Mouse (Mus musculus): Measurements from ENCODE around the gene Ang. TPM values are rescaled to one million over a fixed set of nuclear protein-coding genes. Genes with fewer than 3 reads are reported as not detected.

The Ang gene
- total RNA-seq, 4 experiments from 2014 or later = 4.6 to 9.5 (median 5.3) TPM

GRCm38 (mm10) chr14:51127648-51128258 lies 36.8 kb downstream of the Ang start:
- no peak for DNase-seq (ENCODE audit: low spot score in 2 of 2)

GRCm38 (mm10) chr14:51128775-51129623 lies 38.0 kb downstream of the Ang start:
- DNase-seq (ENCODE audit: low spot score in 2 of 2) = no peak

- DNase-seq (ENCODE audit: low spot score in 2 of 2) = no peak
Observed at GRCm38 (mm10) chr14:51129624-51129975, 38.6 kb downstream of the Ang start.

- DNase-seq (ENCODE audit: low spot score in 2 of 2) = no peak
Observed at GRCm38 (mm10) chr14:51130315-51130940, 39.5 kb downstream of the Ang start.

- DNase-seq (ENCODE audit: low spot score in 2 of 2) = no peak
Observed at GRCm38 (mm10) chr14:51131086-51131815, 40.3 kb downstream of the Ang start.

GRCm38 (mm10) chr14:51132372-51132771 lies 41.4 kb downstream of the Ang start:
- DNase-seq (ENCODE audit: low spot score in 2 of 2) = no peak

GRCm38 (mm10) chr14:51140342-51140741 lies 49.4 kb downstream of the Ang start:
- DNase-seq (ENCODE audit: low spot score in 2 of 2) = no peak

- no peak for DNase-seq (ENCODE audit: low spot score in 2 of 2)
Observed at GRCm38 (mm10) chr14:51142119-51142518, 51.2 kb downstream of the Ang start.

GRCm38 (mm10) chr14:51142568-51142967 lies 51.6 kb downstream of the Ang start:
- DNase-seq (ENCODE audit: low spot score in 2 of 2) = no peak

GRCm38 (mm10) chr14:51143287-51143686 lies 52.3 kb downstream of the Ang start:
- DNase-seq (ENCODE audit: low spot score in 2 of 2) = peak in 1 of 2 experiments; percentile 25

GRCm38 (mm10) chr14:51143937-51144336 lies 53.0 kb downstream of the Ang start:
- no peak for DNase-seq (ENCODE audit: low spot score in 2 of 2)

GRCm38 (mm10) chr14:51144451-51144850 lies 53.5 kb downstream of the Ang start:
- no peak for DNase-seq (ENCODE audit: low spot score in 2 of 2)

- DNase-seq (ENCODE audit: low spot score in 2 of 2) = no peak
Observed at GRCm38 (mm10) chr14:51145521-51145920, 54.6 kb downstream of the Ang start.

- DNase-seq (ENCODE audit: low spot score in 2 of 2) = no peak
Observed at GRCm38 (mm10) chr14:51146685-51147084, 55.7 kb downstream of the Ang start, which contains the start of gene Rnase1. TSS of gene Rnase1 (minus strand) at chr14:51146785.

GRCm38 (mm10) chr14:51148006-51148405 lies 57.1 kb downstream of the Ang start:
- DNase-seq (ENCODE audit: low spot score in 2 of 2) = no peak

GRCm38 (mm10) chr14:51149164-51149563 lies 58.2 kb downstream of the Ang start:
- no peak for DNase-seq (ENCODE audit: low spot score in 2 of 2)

GRCm38 (mm10) chr14:51150206-51150831 lies 59.4 kb downstream of the Ang start:
- no peak for DNase-seq (ENCODE audit: low spot score in 2 of 2)

All from left cerebral cortex, adult 8-10 months (tissue).